Mouse (Mus musculus): ENCODE measurements around the gene Dapk3.

DNA sequence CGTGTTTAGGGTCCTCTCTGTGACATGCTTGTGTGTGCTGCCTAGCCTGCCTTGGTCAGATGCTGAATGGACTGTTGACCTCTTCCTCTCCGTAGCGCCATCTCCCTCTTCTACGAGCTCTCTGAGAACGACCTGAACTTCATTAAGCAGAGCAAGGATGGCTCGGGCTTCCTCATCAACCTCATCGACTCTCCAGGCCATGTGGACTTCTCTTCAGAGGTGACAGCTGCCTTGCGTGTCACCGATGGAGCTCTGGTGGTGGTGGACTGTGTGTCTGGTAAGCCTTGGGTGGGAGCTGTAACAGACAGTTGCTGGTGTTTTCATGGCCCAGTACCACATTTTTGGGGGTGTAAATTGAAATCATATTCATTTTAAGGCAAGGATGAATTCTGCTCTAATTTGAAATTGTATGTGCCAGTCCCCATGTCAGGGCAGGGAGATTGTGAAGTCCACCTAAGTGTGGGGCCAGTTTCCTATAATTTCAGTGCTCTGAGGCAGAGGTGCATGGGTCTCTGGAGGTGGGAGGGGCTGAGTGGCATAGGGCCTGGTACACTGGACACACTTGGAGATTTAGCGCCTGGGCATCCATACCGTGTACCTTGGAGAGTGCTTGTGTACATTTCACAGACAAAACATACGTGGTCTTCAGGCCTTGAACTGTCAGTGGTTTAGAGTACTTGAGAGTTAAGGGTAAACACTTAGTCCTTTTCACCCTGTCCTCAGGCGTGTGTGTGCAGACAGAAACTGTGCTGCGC is 4.7 kb upstream of the Dapk3 start:
- no peak for TF ChIP-seq POLR2A (IDR thresholded peaks at IDR 0.05; ENCODE audit: low read depth, low read length)
- no peak for TF ChIP-seq CTCF (IDR thresholded peaks at IDR 0.05; ENCODE audit: extremely low read depth, insufficient read length, insufficient replicate concordance, low read depth, low read length)
